Mouse (Mus musculus) liver, embryonic 14.5 days (tissue): ENCODE measurements around the gene Vav2. TPM values are rescaled to one million over a fixed set of nuclear protein-coding genes. Genes with fewer than 3 reads are reported as not detected.

ENCODE experiments used
- ATAC-seq: fragments of 200-750 bp; cut with Nextera tagmentation; 2 replicates; pipeline ENCODE4 v1.8.0; 2017; ENCODE audit warnings: moderate number of reproducible peaks, mild to moderate bottlenecking, moderate library complexity; ENCODE audit not compliant: insufficient read depth
- DNase-seq, 3 experiments: peaks; one replicate each; pipeline ENCODE4 v3.0.0-alpha.2; 2012 to 2013; ENCODE audit warnings: low read depth in 3 of 3, low spot score in 3 of 3
- H3K27ac ChIP-seq: fragments of 300-500 bp; sonication (generic); 2 replicates; pipeline ENCODE4 v1.5.1; 2014; ENCODE audit warnings: moderate library complexity, mild to moderate bottlenecking, control low read depth, inconsistent platforms
- H3K27me3 ChIP-seq: fragments of 300-500 bp; sonication (generic); 2 replicates; pipeline ENCODE4 v1.6.1; 2014; ENCODE audit warnings: mild to moderate bottlenecking, low read length, moderate library complexity; ENCODE audit not compliant: control insufficient read depth, insufficient read depth
- H3K36me3 ChIP-seq: fragments of 300-500 bp; sonication (generic); replicated peaks from 2 replicates; pipeline ENCODE4 v1.6.1; 2014; ENCODE audit warnings: low read depth; ENCODE audit not compliant: control insufficient read depth, insufficient read depth
- H3K4me1 ChIP-seq, 2 experiments: fragments of 200-500 bp in 1 of 2; fragments of 300-500 bp in 1 of 2; sonication (generic) in 1 of 2; replicated peaks; 2 replicates each; pipeline ENCODE4 v1.6.1; 2012 to 2014; ENCODE audit warnings: antibody characterized with exemption in 1 of 2, inconsistent platforms in 1 of 2, low read length in 1 of 2; ENCODE audit not compliant: control insufficient read depth in 2 of 2, insufficient read depth in 2 of 2
- H3K4me2 ChIP-seq: fragments of 300-500 bp; sonication (generic); 2 replicates; pipeline ENCODE4 v1.6.1; 2014; ENCODE audit warnings: low read depth, mild to moderate bottlenecking, control low read depth, moderate library complexity
- H3K4me3 ChIP-seq, 2 experiments: fragments of 200-500 bp in 1 of 2; fragments of 300-500 bp in 1 of 2; sonication (generic) in 1 of 2; 2 replicates each; pipeline ENCODE4 v1.5.1; 2012 to 2014; ENCODE audit warnings: low read depth in 2 of 2, low read length in 2 of 2, mild to moderate bottlenecking in 2 of 2, control low read depth in 1 of 2, inconsistent platforms in 1 of 2, moderate library complexity in 1 of 2; ENCODE audit not compliant: insufficient read depth in 1 of 2
- H3K9ac ChIP-seq: fragments of 300-500 bp; sonication (generic); replicated peaks from 2 replicates; pipeline ENCODE4 v1.6.1; 2014; ENCODE audit warnings: mild to moderate bottlenecking, control low read depth, moderate library complexity
- H3K9me3 ChIP-seq: fragments of 300-500 bp; sonication (generic); 2 replicates; pipeline ENCODE4 v1.6.1; 2016; ENCODE audit warnings: low read length, mixed read lengths; ENCODE audit not compliant: control insufficient read depth
- CTCF ChIP-seq: IDR thresholded peaks from 2 replicates; pipeline ENCODE4 v1.5.1; 2016; ENCODE audit warnings: antibody characterized with exemption, low read depth, control low read depth
- EP300 ChIP-seq: IDR thresholded peaks from 2 replicates; pipeline ENCODE4 v1.6.1; 2016; ENCODE audit warnings: antibody characterized with exemption, low read depth
- WGBS: fragments of 180-500 bp; shearing (Covaris S2); extraction: QIAGEN DNeasy Blood & Tissue Kit; methylation state at CpG from one replicate; pipeline ENCODE4 v1.1.7; 2014; ENCODE audit not compliant: insufficient replicate concordance; 5-methylcytosine and 5-hydroxymethylcytosine counted together
- polyA plus RNA-seq, 2 experiments: library from polyadenylated mRNA; depleted of rRNA in 1 of 2; stranded (reverse) in 1 of 2; unstranded in 1 of 2; fragments of >200 nt; fragmentation: Nextera tagmentation in 1 of 2; extraction: Ambion mirVana in 1 of 2; gene quantifications; 2 replicates each; pipeline versions ENCODE4 v1.2.1 to v1.2.3; 2012 to 2014

Vav2 gene
- polyA plus RNA-seq, 2 experiments: 2.8 to 5.8 TPM

DNA sequence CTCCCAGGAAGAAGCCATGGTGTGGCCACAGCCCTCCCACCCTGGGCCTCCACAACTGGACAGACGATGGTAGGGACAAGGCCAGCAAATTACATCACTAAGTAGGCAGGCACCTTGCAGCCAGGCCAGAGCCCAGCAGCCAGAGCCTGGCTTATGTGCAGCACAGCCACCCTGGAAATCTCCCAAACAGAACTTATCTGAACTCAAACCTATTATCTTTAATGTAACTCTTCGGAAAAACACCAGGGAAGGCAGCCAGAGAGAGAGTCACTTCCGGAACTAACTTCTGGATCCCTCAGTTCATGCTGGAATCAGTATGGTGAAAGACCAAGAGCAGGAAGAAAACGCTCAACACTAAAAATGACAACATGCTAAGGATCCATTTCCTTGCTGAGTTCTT, 45.1 kb downstream of the Vav2 start:
- WGBS: 50% methylated on average over 4 of the region's 4 CpGs
- H3K27ac ChIP-seq: no peak overlapping the region

DNA sequence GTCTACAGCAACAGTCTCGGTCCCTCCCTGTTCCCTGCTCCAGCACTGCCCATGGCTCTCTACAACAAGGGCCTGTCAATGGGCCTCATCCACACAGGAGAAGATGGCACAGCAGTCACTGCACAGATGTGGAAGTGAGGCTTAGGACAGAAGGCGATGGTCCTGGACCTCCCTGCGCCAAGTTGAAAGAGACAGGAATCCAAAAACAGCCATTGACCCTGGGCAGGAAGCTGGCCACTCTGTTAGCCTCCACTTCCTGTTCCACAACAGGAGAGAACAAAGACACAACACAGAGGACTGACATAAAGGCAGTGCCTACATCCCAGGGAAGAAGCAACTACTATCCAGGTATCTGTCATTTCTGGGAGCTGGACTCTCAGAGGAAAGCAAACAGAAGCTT, 45.6 kb downstream of the Vav2 start:
- Histone ChIP-seq H3K9me3 (no peaks in the 10 kb centered on the region), H3K27me3 (no peaks in the 10 kb centered on the region), H3K27ac (no peak overlapping the region), H3K4me2 (no peak overlapping the region), H3K36me3 (no peaks in the 10 kb centered on the region), H3K4me3 (no peak overlapping the region), H3K9ac (no peak overlapping the region), H3K4me1 (peaks cover 0 to 6% of the 10 kb centered on the region in 2 experiments; a peak in 2 of 4 replicates)
- no peak for ATAC-seq
- DNase-seq: no peak
- TF ChIP-seq CTCF (no peak), EP300 (no peak)
- 61% methylated on average over 3 of the region's 3 CpGs for WGBS

More for the DNA sequence above, 45.1 kb downstream of the Vav2 start:
- H3K27me3 ChIP-seq: no peaks in the 10 kb centered on the region
- no peaks in the 10 kb centered on the region for H3K9me3 ChIP-seq
- TF ChIP-seq EP300: no peak
- no peak for TF ChIP-seq CTCF
- H3K4me2 ChIP-seq: no peak overlapping the region
- H3K9ac ChIP-seq: no peak overlapping the region
- H3K4me1 ChIP-seq: peaks cover 0 to 6% of the 10 kb centered on the region in 2 experiments; a peak in 2 of 4 replicates
- ATAC-seq (no peak), DNase-seq (no peak)
- H3K4me3 ChIP-seq: no peak overlapping the region
- H3K36me3 ChIP-seq: no peaks in the 10 kb centered on the region

DNA sequence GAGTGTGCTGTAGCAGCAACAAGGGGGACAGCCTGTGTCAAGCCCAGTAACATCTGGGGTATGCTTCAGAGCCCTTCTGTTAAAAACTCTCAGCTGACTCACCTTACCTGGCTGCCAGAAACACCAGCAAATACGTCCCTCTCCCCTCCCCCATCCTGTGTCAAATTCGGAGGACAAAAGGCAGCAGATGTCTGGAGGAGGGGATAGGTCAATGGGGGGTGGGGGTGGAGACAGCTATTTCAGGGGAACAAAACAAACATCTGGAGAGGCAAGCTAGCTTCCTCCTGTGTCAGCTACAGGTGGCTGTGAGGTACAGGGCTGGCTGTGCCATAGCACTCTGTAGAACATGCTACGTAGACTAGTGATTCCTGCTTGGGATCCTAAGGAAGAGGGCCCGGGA, 49.0 kb downstream of the Vav2 start:
- no peak for DNase-seq
- Histone ChIP-seq H3K27ac (no peak overlapping the region), H3K4me1 (peaks cover 0 to 14% of the 10 kb centered on the region in 2 experiments; a peak in 2 of 4 replicates), H3K9ac (no peak overlapping the region), H3K9me3 (no peaks in the 10 kb centered on the region), H3K27me3 (no peaks in the 10 kb centered on the region), H3K36me3 (no peaks in the 10 kb centered on the region), H3K4me2 (no peak overlapping the region), H3K4me3 (no peak overlapping the region)
- WGBS: 36% methylated on average over 4 of the region's 4 CpGs
- ATAC-seq: no peak
- no peak for TF ChIP-seq EP300
- no peak for TF ChIP-seq CTCF

DNA sequence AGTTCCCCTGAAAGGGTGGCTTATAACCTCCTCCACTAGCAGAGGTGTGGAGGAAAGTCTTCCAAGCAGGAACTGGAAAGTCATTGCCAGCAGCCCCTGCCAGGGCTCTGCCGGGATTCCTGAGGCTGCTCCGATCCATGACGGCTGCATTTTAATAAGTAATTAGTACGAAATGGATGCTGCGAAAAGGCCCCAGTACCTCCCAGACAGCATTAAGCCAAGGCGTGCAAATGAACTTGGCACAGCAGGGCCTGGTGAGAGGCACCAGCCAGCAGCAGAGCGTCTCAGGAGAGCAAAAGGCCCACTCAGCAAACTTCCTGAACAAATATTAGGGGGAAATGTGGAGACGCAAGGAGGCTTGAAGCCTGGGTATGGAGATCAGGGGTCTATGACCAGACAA, 49.7 kb downstream of the Vav2 start:
- Histone ChIP-seq H3K4me3 (no peak overlapping the region), H3K36me3 (no peaks in the 10 kb centered on the region), H3K27me3 (no peaks in the 10 kb centered on the region), H3K4me2 (no peak overlapping the region), H3K9me3 (no peaks in the 10 kb centered on the region), H3K4me1 (peaks cover 0 to 15% of the 10 kb centered on the region in 2 experiments; a peak in 2 of 4 replicates), H3K9ac (no peak overlapping the region), H3K27ac (no peak overlapping the region)
- TF ChIP-seq CTCF (no peak), EP300 (no peak)
- no peak for DNase-seq
- no peak for ATAC-seq
- 70% methylated on average over 8 of the region's 8 CpGs for WGBS

DNA sequence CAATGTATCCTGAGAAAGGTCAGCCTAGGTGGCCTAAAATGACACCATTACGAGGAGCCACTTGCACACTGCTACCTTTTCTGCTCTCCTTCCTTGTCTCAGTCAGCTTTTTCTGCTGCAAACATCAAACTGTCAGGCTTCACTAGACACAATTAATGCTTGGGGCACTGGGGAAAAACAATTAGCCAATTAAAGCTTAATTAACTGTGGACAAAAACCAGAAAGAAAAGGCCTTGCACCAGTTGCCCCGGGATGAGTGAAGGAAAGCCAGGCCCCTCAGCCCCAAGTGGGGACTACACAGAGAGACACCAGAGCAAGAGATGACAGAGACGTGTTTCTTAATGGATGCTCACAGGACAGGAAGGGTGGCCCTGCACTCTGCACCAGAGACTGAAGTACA, 51.7 kb downstream of the Vav2 start:
- Histone ChIP-seq H3K9ac (no peak overlapping the region), H3K27ac (no peak overlapping the region), H3K4me1 (peaks cover 0 to 9% of the 10 kb centered on the region in 2 experiments; a peak in 1 of 4 replicates), H3K27me3 (no peaks in the 10 kb centered on the region), H3K4me2 (no peak overlapping the region), H3K36me3 (no peaks in the 10 kb centered on the region), H3K9me3 (no peaks in the 10 kb centered on the region), H3K4me3 (no peak overlapping the region)
- no peak for TF ChIP-seq CTCF
- no peak for DNase-seq
- ATAC-seq: no peak
- WGBS: 47% methylated on average over 3 of the region's 3 CpGs
